Mouse (Mus musculus): ENCODE measurements around the gene Nr4a1.
A peak's percentile ranks its signal among the peaks of the same experiment; 100 is the strongest.

Gene Nr4a1

DNA sequence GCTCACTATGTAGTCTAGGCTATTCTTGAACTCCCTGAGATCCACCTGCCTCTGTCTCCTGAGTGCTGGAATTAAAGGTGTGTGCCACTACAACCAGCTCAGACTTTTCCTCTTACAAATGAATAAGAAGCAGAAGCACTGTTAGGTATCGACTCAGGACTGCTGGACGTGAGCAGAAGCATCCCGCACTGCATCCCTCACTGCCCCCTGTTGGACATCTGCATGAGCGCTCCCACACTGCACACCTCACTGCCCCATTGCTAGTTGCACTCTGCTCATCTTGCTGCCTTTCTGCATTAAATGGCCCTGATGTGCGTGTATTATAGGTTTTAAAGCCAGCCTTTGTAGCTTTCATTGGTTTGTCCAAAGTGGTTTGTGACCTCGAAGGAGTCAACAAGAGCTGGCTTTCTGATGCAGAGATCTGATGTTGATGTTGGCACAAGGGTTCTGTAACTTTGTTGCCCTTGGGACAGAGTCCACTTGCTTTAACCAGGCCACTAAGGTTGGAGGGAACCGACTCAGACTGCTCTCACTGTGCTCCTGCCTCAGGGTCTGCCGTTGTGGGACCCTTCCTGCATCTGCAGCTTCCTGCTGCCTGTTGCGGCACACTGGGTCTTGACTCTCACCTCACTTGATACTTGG is 32.2 kb downstream of the Nr4a1 start:
- no peak for ATAC-seq (ENCODE audit: low TSS enrichment)

DNA sequence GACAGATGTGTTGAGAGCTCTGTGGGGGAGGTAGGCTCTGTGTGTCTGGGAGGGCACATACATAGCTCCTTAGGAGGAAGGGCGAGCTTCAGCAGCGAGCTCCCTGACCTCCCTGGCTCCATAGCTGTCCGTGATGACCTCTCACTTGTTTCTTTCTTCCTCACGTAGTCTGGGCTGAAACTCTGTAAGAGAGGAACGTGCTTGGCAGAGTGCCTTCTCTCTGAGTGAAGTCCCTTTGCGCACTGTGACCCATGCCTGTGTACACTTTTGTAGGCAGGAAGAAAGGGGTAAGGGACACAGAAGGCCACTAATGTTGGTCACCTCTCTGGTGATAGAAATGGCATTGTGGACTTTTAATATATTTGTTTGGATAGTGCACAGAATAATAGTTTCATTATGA is 33.3 kb downstream of the Nr4a1 start:
- ATAC-seq (ENCODE audit: low TSS enrichment), result no peak

DNA sequence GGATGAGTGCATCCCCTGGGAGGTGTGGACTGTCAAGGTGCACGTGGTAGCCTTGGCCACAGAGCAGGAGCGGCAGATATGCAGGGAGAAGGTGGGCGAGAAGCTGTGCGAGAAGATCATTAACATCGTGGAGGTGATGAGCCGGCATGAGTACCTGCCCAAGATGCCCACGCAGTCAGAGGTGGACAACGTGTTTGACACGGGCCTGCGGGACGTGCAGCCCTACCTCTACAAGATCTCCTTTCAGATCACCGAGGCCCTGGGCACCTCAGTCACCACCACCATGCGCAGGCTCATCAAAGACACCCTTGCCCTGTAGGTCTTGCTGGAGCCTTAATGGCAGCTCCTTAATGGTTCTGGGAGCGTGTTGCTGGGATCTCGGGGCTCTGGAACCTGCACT is 36.3 kb downstream of the Nr4a1 start:
- ATAC-seq (ENCODE audit: low TSS enrichment), result no peak

DNA sequence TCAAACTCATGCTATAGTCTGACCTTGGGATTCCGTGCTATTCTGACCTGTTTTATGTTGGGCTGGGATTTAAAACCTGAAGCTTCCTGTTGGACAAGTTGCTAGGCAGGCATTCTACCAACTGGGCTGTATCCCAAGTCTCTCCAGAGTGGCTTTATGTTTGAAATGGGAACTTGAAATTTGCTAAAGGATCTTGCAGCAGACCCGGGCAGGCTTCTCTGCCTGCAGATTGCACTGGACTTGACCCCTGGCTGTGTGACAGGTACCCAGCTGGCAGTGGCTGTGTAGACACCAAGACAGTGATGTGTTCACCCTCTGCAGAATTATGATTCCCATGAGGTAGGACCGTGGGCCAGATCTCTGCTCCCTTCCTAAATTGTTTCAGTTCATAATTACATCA is 37.9 kb downstream of the Nr4a1 start:
- ATAC-seq (ENCODE audit: low TSS enrichment), result no peak

DNA sequence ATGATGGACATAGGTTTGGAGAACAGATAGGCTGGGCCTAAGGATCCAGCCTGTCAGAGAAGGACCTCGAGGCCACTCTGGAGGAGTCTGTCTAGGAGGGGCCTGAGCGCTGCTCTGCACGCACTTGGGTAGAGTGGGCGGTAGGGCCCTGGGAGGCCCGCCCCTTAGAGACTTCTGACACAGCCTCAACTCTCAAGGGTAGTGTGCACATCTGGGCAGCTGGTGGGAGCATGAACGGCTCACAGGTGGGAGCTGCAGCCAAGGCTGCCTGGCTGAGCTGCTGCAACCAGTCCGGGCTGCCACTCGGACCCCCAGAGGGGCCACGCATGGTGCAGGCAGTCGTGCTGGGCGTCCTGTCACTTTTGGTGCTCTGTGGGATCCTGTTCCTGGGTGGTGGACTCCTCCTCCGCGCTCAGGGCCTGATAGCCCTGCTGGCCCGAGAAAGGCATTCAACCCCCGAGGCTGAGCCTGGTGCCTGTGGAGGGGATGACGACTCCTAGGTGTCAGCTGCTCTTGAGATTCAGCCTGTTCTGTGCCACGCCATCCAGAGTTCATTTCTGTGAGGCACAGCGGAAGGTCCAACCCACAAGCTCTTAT is 39.1 kb downstream of the Nr4a1 start, which contains the start of gene 6030408B16Rik:
Gene 6030408B16Rik (plus strand): TSS at position 188 of the 597 bp plus-strand sequence.
- no peak for ATAC-seq (ENCODE audit: low TSS enrichment)

DNA sequence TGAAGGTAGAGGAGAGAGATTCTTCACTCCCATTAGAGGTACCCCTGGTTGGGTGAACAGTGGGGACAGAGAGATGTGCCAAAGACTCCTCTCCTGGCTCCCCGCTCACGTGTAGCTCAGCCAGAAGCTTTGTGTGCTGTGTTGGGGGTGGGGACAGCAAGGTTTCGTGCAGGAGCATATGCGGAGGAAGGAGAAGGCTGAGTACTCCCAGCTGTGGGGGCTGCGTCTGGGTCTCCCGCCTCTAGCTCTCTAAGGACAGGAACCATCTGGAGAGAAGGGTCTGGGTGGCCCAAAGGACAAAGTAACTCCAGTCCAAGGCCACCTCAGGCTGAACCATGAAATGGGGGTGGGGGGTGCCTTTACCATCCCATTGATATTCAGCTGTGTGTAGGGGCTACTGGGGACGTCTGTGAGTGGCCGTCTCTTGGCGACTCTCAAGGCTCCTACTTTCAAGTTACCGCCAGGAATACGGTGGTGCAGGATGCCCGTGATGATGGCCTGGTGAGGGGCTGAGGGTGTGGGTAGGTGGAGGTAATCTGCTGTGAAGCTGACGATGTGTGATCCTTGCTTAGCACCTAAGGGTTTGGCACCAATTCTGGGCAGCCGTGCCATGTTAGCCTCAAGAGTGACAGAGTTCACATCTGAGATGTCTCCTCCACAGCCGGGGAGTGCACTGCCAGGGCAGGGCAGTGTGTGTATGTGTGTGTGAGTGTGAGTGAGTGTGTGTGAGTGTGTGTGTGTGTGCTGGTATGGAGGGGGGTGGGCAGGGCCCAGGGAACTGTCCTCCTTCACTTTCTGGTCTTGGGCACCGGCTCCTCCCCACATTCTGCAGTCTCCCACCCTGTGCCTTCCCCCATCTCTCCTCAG is 40.2 kb downstream of the Nr4a1 start:
- 0 out of 2 replicates have a peak, but pooled peaks have one; percentile 39 for ATAC-seq (ENCODE audit: low TSS enrichment)

DNA sequence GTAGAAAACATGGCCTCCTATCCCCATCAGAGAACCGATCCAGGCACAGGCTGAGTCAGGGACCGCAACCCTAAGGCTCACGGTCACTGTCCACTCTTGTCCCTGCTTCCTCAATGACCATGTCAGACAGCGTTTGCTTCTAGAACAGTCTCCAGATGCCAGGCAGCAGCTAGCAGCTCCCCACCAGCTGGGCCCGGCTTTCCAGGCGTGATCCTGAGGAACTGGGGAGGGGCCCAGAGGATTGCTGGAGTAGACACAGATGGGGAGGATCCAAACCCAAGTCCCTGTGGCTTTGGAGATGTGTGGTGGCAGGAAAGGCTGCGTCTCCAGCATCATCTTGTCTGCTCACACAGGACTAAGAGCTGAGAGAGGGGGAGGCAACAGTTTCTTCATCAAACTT is 41.0 kb downstream of the Nr4a1 start:
- no peak for ATAC-seq (ENCODE audit: low TSS enrichment)

DNA sequence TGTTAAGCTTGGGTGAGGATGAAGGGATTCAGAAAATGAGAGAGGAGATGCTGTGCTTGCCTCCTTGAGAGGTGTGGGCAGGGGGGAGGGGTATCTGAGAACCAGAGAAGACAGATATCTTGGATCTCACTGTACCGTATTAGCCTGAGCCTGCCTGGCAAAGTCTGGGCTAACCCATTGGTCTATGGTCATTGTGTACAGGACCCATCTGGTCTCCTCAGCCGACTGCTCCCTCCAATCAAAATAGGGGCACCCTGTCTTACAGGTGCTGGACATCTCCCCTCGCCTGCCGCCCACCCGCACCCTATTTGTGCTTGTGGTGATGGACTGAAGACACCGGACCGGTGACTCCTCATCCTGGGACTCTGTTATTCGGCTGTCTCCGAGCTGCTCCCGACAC is 41.5 kb downstream of the Nr4a1 start:
- ATAC-seq (ENCODE audit: low TSS enrichment), result no peak

DNA sequence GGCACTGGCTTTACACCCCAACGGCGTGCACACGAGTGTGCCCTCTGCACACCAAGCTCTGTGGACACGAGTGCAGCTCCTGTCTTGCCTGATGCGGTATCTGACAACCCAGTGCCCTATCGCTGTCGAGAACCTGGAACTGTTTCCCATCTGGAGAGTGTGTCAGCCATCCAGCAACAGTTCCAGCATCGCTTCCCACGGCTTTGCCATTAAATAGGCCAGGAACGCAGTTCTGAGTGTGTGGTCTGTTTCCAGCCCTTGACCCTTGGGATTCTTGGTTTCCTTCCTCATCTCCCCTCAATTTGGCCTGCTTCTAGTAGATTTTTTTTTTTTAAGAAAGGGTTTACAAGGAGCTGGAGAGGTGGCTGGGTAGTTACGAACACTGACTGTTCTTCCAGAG is 42.0 kb downstream of the Nr4a1 start:
- no peak for ATAC-seq (ENCODE audit: low TSS enrichment)

DNA sequence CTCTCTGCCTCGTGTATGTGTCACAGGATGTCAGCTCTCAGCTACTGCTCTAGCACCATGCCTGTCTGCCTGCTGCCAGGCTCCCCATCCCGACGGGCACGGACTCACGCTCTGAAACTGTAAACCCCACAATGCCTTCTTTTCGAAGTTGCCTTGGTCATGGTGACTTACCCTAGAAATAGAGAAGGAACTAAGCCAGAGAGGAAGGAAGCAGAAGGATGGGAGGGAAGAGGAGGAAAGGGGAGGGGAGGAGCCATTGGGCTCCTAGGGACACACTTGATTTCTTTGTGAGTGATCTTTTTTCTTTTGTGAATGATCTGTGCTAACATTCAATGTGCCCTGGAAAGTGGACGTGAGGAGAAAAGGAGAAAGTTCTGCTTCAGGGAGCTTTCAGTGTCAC is 43.9 kb downstream of the Nr4a1 start:
- ATAC-seq (ENCODE audit: low TSS enrichment), result no peak

DNA sequence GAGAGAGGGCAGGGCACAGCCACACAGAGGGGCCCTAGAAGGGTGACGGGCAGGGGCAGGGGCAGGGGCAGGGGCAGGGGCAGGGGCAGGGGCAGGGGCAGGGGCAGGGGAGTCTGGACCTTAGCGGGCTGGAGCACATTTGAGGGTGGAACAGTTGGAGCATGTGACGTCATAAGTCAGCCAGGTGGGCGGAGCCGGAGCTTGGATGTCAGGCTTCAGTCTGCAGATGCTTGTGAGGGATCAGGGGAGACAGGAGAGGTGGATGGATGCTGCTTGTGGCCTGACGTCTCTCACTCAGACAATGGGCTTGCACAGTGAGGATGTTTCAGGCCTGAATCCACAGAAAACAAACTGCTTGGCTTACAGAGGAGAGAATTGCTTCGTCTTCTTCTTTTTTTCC is 44.5 kb downstream of the Nr4a1 start:
- ATAC-seq (ENCODE audit: low TSS enrichment), result no peak

DNA sequence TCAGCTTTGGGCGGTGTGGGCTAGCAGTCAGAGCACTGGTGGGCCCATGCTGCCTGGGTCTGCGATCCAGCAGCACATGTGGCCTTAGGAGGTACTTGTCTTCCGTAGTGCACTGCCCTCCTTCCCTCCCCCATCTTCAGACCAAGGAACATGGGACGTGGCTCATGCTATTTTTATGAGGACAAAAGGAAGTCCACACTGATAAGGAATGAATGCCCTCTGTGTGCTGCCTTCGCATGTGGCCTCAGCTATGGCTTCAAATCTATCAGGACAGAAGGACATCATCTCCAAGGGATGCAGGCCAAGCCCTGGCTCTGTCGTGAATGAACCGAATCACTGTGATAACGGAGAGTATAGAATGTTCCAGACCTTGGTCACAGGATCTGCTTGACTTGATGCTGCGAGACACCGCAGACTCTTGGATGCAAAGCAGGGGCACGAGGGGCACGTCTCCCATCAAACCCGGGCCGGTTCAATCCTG is 45.5 kb downstream of the Nr4a1 start:
- ATAC-seq (ENCODE audit: low TSS enrichment), result no peak

DNA sequence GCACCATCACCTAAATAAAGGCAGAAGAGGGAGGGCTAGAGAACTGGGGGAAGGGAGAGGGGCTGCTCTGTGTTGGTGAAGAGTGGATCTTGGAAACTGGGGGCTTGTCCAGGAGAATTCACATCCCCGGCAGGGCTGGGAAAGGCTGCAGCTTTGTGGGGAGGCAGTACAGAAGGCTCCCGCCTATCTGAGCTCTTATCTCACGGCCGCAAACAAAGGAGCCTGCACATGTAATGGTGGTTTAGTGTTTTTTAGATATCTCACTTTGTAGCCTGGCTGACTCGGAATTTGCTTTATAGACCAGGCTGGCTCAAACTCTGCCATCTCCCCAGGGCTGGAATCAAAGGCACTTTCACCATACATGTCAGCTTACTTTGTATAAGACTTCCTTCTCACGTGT is 46.1 kb downstream of the Nr4a1 start:
- no peak for ATAC-seq (ENCODE audit: low TSS enrichment)

DNA sequence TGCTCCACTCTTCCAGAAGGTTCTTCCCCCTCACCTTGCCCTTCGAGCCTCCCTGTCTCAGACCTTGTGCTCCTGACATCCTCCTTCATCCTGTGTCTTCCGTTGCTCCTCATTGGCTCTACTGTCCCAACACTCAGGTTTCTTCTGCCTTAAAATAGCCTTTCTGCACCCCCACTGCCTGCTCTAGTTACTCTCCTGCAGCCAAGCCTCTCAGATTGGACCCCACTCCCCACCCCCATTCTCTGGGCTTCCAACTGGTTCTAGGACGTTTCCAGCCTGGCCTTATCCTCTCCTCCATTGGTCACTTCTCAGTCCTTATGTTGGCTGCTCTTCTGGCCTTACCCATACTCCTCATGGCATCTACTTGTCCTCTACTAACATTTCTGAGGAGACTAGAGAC is 48.1 kb downstream of the Nr4a1 start:
- ATAC-seq (ENCODE audit: low TSS enrichment), result no peak

DNA sequence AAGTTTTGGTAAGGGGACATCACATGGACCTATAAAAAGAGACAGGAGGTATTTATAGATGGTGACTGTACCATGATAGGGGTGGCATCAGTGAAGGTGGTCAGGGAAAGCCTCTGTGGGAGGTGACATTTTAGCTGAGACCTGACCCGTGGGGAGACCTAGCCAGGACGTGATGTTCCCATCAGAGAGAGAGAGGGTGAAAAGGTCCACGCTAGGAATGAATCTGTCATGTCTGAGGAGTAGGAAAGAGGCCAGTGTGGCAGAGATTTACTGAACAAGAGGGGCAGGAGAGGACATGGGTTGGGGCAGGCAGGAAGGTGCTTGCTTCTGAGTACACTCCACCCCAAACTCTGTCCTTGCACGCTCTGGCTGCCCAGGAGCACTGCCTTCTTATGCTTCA is 49.8 kb downstream of the Nr4a1 start:
- ATAC-seq (ENCODE audit: low TSS enrichment), result no peak

DNA sequence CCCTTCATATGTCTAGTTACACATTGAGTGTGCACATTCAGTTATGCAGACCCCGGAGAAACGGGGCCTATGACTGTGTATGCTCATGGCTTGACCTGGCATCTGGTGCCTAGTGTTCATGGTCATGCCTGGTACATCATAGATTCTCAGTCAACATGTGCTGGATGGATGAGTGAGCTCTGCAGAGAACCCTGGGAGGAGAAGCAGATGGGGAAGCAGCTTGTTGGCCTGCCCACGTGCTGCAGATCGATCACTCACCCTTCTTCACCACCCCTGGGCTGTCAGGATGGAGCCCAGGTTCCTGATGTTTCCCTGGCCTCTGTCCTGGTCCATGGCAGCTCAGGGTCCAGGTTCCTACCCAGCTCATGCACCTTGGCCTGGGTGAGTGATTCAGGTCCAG is 52.4 kb downstream of the Nr4a1 start:
- peak; percentile 42 for ATAC-seq (ENCODE audit: low TSS enrichment)

DNA sequence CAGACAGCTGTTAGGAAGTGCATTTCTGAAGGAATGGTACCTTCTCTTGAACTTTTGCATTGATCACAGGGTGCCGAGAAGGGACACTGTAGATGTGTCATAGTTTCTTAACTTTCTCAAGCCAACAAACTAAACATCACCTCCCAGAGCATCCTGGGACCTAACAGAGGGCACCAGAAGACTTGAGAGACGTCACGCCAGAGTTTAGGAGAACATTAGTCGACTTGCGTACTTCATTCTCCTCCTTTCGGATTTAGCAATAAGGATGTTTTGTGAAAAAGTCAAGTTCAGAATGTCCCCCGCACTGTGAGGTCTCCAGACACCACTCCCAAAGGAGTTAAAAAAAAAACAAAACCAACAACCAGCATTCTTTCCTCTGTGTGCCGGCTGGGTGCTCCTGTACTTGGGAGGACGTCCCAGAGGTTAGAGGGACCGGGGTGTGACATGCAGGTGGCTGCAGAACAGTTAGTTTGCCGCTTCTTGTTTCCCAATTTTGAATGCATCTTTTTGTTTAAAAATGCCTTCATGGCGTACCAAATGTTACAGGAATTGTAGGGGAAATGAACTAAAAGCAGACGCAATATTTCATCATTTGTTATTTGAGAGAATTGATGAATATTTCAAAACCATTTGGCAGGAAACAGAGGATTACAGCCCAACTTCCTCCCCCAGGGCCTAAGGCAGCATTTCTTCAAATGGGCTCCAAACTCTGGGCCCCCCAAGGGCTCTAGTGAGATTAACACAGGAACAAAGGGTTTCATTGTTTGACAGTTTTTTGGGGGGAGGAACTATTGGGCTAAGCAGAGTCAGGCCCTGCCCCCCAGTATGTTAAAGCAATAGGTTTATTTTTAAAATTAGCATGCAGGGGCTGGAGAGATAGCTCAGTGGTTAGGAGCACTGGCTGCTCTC is 54.6 kb downstream of the Nr4a1 start:
- ATAC-seq (ENCODE audit: low TSS enrichment), result no peak

DNA sequence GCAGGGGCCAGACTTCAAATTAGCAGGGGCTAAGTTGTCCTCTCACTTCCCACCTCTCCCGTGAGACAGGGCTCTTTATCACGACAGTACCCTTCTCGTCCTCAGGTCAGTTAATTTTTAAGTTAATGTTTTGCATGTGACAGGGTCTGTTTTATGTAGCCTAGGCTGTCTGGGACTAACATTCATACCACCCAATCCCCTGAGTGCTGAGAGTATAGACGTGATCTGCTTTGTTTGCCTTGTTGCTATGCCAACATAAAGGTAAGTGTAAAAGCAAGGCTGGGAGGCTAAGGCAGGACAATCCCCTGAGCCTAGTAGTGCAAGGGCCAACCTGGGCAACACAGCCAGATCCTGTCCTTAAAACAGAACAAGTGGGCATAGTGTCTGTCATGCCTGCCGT is 55.4 kb downstream of the Nr4a1 start:
- no peak for ATAC-seq (ENCODE audit: low TSS enrichment)

DNA sequence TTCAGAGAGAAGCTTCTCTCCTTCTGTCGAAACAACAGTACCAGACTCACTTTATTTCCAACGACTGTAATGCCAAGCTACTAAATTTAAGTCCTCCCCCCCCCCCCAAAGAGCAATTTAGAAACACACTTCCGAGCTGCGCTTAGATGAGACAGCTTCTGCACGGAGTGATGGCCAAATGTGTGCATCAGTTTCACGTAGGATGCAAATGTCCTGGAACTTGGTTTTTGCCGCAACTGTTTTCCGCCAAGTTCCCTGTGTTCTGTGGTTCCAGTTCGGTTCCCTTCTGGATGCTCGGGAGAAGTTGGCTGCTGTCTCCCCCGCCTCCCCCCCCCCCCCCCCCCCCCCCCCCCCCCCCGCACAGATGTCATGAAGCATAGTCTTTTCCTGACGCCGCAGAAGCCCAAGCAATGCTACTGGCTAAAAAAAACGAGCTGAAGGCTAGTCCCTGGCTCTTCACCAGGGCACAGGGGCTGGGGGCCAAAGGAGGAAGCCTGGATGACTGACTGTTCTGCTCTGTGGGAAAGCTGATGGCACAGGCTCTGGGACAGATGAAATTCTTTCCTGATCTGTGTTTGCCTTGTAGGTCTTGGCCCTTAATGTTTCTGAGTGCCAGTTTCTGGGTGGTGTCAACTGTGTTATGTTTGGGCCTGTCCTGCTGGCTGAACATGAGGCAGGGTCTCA is 57.2 kb downstream of the Nr4a1 start:
- ATAC-seq (ENCODE audit: low TSS enrichment), result peak; percentile 76

DNA sequence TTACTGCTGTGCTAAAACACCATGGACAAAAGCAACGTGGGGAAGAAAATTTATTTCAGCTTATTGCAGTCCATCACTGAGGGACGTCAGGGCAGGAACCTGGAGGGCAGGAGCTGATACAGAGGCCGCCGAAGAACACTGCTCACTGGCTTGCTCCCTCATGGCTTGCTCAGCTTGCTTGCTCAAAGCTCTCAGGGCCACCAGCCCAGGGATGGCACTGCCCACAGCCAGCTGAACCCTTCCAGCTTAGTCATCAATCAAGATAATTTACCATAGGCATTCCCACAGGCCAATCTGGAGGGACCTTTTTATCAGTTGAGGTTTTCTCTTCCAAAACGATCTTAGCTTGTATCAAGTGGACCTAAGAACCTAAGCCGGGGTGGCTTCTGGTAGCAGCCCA is 57.9 kb downstream of the Nr4a1 start:
- ATAC-seq (ENCODE audit: low TSS enrichment), result no peak

DNA sequence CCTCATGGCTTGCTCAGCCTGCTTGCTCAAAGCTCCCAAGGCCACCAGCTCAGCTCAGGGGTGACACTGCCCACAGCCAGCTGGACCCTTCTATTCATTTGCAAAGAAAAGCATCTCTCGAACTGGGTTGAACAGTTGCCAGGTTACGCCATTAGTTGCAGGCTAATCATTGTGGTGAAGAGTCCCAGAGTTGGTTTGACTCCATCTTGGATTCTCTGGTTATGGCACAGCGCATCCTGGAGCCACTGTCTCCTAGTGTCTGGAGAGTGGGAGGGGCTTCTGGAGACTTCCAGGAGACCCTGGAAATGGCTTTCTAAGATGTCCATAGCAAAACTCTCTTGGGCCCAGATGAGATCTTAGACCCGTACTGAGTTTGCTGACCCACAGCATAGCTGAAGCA is 61.3 kb downstream of the Nr4a1 start:
- ATAC-seq (ENCODE audit: low TSS enrichment), result no peak; the same call in 1 of the 2 replicates
